Mouse (Mus musculus) brain, embryonic 14.5 days (tissue): ENCODE results near the gene Bmf.

Experiments used
- CTCF ChIP-seq: fragments of 200-500 bp; IDR thresholded peaks from 2 replicates; pipeline ENCODE4 v1.5.1; 2012; ENCODE audit warnings: inconsistent platforms, mild to moderate bottlenecking, moderate library complexity, borderline replicate concordance; ENCODE audit not compliant: insufficient read depth, insufficient read length; ENCODE audit errors: extremely low read depth
- POLR2A ChIP-seq: fragments of 200-500 bp; IDR thresholded peaks from 2 replicates; pipeline ENCODE4 v1.6.1; 2012; ENCODE audit warnings: mild to moderate bottlenecking, inconsistent platforms, borderline replicate concordance; ENCODE audit not compliant: poor library complexity, insufficient read depth, insufficient read length, severe bottlenecking; ENCODE audit errors: extremely low read depth

- TF ChIP-seq CTCF = no peak
- no peak for TF ChIP-seq POLR2A
Measured at GRCm38 (mm10) chr2:118539881-118540516, 9.5 kb downstream of the Bmf start.
